Mouse (Mus musculus) intestine, postnatal 0 days (tissue): ENCODE measurements around the gene Snx21. TPM values are rescaled to one million over a fixed set of nuclear protein-coding genes. Genes with fewer than 3 reads are reported as not detected.

Source experiments
- ATAC-seq: fragments of 200-750 bp; cut with Nextera tagmentation; 2 replicates; pipeline ENCODE4 v1.8.0; 2017; ENCODE audit warnings: mild to moderate bottlenecking, moderate TSS enrichment, moderate library complexity
- H3K27ac ChIP-seq: fragments of 300-500 bp; sonication (generic); 2 replicates; pipeline ENCODE4 v1.5.1; 2014; ENCODE audit warnings: mild to moderate bottlenecking, low read depth, low read length, moderate library complexity
- H3K27me3 ChIP-seq: fragments of 300-500 bp; sonication (generic); replicated peaks from 2 replicates; pipeline ENCODE4 v1.6.1; 2014; ENCODE audit warnings: low read length, mixed read lengths; ENCODE audit not compliant: control insufficient read depth, insufficient read depth
- H3K36me3 ChIP-seq: fragments of 300-500 bp; sonication (generic); 2 replicates; pipeline ENCODE4 v1.6.1; 2014; ENCODE audit warnings: mild to moderate bottlenecking, moderate library complexity; ENCODE audit not compliant: control insufficient read depth, insufficient read depth
- H3K4me1 ChIP-seq: fragments of 300-500 bp; sonication (generic); replicated peaks from 2 replicates; pipeline ENCODE4 v1.6.1; 2014; ENCODE audit warnings: antibody characterized with exemption, low read length, mixed read lengths; ENCODE audit not compliant: control insufficient read depth, insufficient read depth
- H3K4me2 ChIP-seq: fragments of 300-500 bp; sonication (generic); replicated peaks from 2 replicates; pipeline ENCODE4 v1.6.1; 2014; ENCODE audit warnings: low read depth, mild to moderate bottlenecking, moderate library complexity
- H3K4me3 ChIP-seq: fragments of 300-500 bp; sonication (generic); 2 replicates; pipeline ENCODE4 v1.5.1; 2014; ENCODE audit warnings: low read depth, low read length
- H3K9ac ChIP-seq: fragments of 300-500 bp; sonication (generic); 2 replicates; pipeline ENCODE4 v1.6.1; 2014; ENCODE audit warnings: mild to moderate bottlenecking, low read depth, low read length
- H3K9me3 ChIP-seq: fragments of 300-500 bp; sonication (generic); 2 replicates; pipeline ENCODE4 v1.6.1; 2016; ENCODE audit warnings: mixed run types; ENCODE audit not compliant: control insufficient read depth
- CTCF ChIP-seq: sonication (generic); IDR thresholded peaks from 2 replicates; pipeline ENCODE4 v1.5.1; 2016; ENCODE audit warnings: low read depth, mild to moderate bottlenecking, control low read depth, antibody characterized with exemption, moderate library complexity
- WGBS: fragments of 180-500 bp; shearing (Covaris S2); extraction: QIAGEN DNeasy Blood & Tissue Kit; methylation state at CpG from one replicate; pipeline ENCODE4 v1.1.7; 2014; 5-methylcytosine and 5-hydroxymethylcytosine counted together
- polyA plus RNA-seq: library from polyadenylated mRNA; unstranded; fragments of >200 nt; fragmentation: Nextera tagmentation; extraction: Ambion mirVana; gene quantifications from 2 replicates; pipeline ENCODE4 v1.2.1, GENCODE M21; 2015

Snx21 gene
- polyA plus RNA-seq, 1 experiment from 2014 or later = 12.5 TPM

DNA sequence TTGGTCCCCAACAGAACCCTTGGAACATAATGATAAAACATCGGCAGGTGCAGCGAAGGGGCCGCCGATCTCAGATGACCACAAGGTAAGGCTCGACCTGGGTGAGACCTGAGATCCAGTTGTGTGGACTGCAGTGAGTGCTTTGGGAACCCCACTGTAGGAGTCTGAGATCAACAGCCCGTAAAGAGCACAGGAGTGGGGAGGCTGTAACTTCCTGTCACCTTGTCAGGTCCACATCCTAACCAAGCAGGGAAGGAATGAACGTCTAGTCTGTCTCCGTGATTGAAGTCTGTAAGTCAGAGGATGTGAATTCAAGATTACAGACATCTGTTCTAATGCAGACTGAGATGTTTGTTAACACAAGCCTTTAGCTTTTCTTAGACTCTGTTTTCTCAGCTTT lies 38.9 kb upstream of the Snx21 start:
- Histone ChIP-seq H3K27ac (no peak overlapping the region), H3K4me1 (0 out of 2 replicates have a peak, but pooled peaks cover 5% of the 10 kb centered on the region), H3K4me2 (peak overlapping the region; percentile 90), H3K27me3 (no peaks in the 10 kb centered on the region), H3K9ac (peak overlapping the region; percentile 98), H3K9me3 (no peaks in the 10 kb centered on the region), H3K4me3 (peak overlapping the region; percentile 83), H3K36me3 (peaks cover 28% of the 10 kb centered on the region)
- no peak for TF ChIP-seq CTCF
- ATAC-seq = no peak
- WGBS = 34% methylated on average over 8 of the region's 8 CpGs

DNA sequence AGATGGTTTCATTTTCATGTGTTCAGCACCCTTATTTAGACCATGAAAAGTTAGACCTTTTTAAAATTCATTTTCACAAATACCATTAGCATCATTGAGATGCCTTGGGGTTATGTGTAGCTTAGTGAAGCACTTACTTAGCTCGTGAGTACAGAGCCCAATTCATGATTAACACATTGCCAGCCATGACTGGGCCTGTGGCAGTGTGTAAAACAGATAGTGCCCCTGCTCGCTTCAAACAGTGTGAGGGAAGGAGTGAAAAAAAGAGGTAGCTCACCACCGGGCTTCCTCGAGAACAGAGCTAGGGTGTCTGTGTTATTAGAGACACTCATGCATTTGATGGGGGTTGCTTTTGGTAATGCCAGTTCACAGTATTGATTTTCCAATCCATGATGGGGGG lies 37.4 kb upstream of the Snx21 start:
- no peak overlapping the region for H3K27ac ChIP-seq
- H3K4me3 ChIP-seq = no peak overlapping the region
- no peak for ATAC-seq
- H3K36me3 ChIP-seq = peaks cover 43% of the 10 kb centered on the region
- WGBS = 88% methylated on average over 4 of the region's 4 CpGs
- H3K9ac ChIP-seq = no peak overlapping the region
- H3K4me2 ChIP-seq = no peak overlapping the region
- no peak for TF ChIP-seq CTCF
- 0 out of 2 replicates have a peak, but pooled peaks cover 5% of the 10 kb centered on the region for H3K4me1 ChIP-seq
- H3K9me3 ChIP-seq = no peaks in the 10 kb centered on the region
- no peaks in the 10 kb centered on the region for H3K27me3 ChIP-seq

DNA sequence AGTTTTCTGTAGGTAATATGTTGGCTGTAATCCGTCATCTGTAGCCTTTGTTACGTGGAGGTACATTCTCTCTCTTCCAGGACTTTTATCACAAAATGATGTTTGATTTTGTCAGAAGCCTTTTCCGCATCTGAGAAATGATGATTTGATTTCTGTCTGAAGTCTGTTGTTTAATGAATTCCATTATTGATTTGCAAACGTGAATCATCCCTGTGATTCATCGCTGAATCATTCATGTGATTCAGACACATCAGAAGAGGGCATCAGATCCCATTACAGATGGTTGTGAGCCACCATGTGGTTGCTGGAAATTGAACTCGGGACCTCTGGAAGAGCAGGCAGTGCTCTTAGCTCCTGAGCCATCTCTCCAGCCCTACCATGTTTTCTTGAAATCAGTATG lies 36.6 kb upstream of the Snx21 start:
- no peaks in the 10 kb centered on the region for H3K27me3 ChIP-seq
- no peak overlapping the region for H3K4me2 ChIP-seq
- H3K4me1 ChIP-seq = 0 out of 2 replicates have a peak, but pooled peaks cover 5% of the 10 kb centered on the region
- WGBS = 83% methylated on average over 6 of the region's 6 CpGs
- H3K9me3 ChIP-seq = no peaks in the 10 kb centered on the region
- no peak for ATAC-seq
- H3K4me3 ChIP-seq = no peak overlapping the region
- peaks cover 49% of the 10 kb centered on the region for H3K36me3 ChIP-seq
- H3K9ac ChIP-seq = no peak overlapping the region
- no peak for TF ChIP-seq CTCF
- H3K27ac ChIP-seq = no peak overlapping the region

DNA sequence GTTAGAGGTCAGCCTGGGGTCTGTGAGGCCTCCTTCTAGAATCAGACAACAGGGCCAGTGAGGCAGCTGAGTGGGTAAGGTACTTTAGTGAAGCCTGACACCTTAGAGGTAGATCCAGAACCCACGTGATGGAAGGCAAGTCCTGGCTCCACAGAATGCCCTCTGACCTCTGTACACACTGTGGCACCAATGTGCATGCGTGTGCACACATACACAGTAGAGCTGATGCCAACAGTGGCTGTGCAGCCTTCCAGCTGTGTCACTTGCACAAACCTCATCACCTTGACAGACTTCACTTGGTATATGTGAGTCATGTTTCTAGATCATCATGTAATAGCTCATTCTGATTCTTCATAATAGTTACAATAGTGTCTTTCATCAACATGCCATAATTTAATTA lies 33.2 kb upstream of the Snx21 start:
- ATAC-seq = no peak
- no peaks in the 10 kb centered on the region for H3K9me3 ChIP-seq
- H3K27ac ChIP-seq = no peak overlapping the region
- H3K9ac ChIP-seq = no peak overlapping the region
- no peak overlapping the region for H3K4me2 ChIP-seq
- no peak overlapping the region for H3K4me3 ChIP-seq
- 81% methylated on average over 2 of the region's 2 CpGs for WGBS
- no peak for TF ChIP-seq CTCF
- no peaks in the 10 kb centered on the region for H3K4me1 ChIP-seq
- no peaks in the 10 kb centered on the region for H3K27me3 ChIP-seq
- peaks cover 83% of the 10 kb centered on the region for H3K36me3 ChIP-seq

DNA sequence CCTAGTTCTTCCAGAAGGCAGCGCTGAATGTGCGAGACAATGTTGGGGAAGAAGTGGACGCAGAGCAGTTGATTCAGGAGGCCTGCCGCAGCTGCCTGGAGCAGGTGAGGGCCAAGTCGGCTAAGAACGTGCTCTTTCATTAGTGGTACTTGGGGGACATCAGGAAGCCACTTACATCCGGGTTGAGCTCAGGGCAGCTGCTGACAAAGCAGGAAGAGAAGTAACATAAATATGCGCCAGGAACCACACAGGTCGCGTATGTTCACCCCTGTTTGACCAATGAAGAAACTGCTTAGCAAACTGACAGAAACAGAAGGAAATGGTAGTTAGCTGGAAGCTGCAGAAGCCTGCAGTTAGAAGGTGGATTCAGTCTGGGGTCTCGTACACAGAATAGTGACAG lies 31.5 kb upstream of the Snx21 start:
- ATAC-seq = no peak
- Histone ChIP-seq H3K4me2 (no peak overlapping the region), H3K9me3 (no peaks in the 10 kb centered on the region), H3K9ac (no peak overlapping the region), H3K27me3 (no peaks in the 10 kb centered on the region), H3K4me1 (no peaks in the 10 kb centered on the region), H3K4me3 (no peak overlapping the region), H3K27ac (no peak overlapping the region), H3K36me3 (peaks cover 90% of the 10 kb centered on the region)
- WGBS = 71% methylated on average over 11 of the region's 11 CpGs
- TF ChIP-seq CTCF = no peak

DNA sequence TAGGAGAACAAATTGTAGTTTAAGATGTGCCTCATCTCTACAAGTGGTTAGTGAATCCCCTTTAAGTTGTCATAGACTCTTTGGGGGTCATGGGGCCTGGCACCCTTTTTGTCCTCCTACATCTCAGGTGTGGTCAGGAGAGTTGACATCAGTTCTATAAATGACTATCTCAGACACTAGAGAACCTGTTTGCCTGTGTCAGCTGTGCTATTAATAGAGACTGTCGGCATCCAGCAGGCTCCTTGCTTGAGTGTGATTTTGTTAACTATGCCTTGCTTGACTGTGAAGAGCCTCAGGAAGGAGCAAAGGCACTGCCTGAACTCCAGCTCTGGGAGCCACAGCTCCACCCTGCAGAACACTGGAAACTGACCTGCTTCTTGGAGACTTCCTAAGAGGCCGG lies 30.8 kb upstream of the Snx21 start:
- no peaks in the 10 kb centered on the region for H3K27me3 ChIP-seq
- 76% methylated on average over 2 of the region's 2 CpGs for WGBS
- H3K4me1 ChIP-seq = no peaks in the 10 kb centered on the region
- H3K4me2 ChIP-seq = no peak overlapping the region
- H3K27ac ChIP-seq = no peak overlapping the region
- no peak overlapping the region for H3K9ac ChIP-seq
- TF ChIP-seq CTCF = no peak
- no peak for ATAC-seq
- H3K9me3 ChIP-seq = no peaks in the 10 kb centered on the region
- H3K36me3 ChIP-seq = peaks cover 93% of the 10 kb centered on the region
- no peak overlapping the region for H3K4me3 ChIP-seq

DNA sequence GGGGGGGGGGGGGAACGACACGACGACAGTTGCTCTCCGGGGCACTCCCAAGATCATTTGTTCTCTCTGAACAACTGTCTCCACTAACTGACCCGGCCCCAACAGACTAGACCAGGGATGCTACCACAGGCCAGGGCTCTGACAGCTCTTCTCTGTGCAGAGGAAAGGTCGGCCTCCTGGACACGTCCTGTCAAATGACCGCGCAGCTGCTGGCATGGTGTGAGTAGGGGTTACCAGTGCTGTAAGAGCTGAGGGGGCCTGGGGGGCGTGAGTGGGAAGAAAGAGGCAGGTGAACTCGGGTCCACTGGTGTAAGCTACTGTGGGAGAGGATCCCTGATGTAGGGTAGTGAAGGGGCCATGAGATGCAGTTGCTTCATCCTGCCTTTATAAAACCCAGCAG lies 27.8 kb upstream of the Snx21 start:
- H3K27ac ChIP-seq = no peak overlapping the region
- H3K27me3 ChIP-seq = no peaks in the 10 kb centered on the region
- no peak overlapping the region for H3K9ac ChIP-seq
- peaks cover 96% of the 10 kb centered on the region for H3K36me3 ChIP-seq
- H3K9me3 ChIP-seq = no peaks in the 10 kb centered on the region
- H3K4me1 ChIP-seq = no peaks in the 10 kb centered on the region
- WGBS = 85% methylated on average over 11 of the region's 11 CpGs
- H3K4me2 ChIP-seq = no peak overlapping the region
- ATAC-seq = no peak
- TF ChIP-seq CTCF = no peak
- H3K4me3 ChIP-seq = no peak overlapping the region
